Mouse (Mus musculus): Measurements from ENCODE around the gene Asprv1.
A peak's percentile ranks its signal among the peaks of the same experiment; 100 is the strongest.

- no peak for TF ChIP-seq GATA1 (IDR thresholded peaks at IDR 0.05; ENCODE audit: borderline replicate concordance, low read length)
- peak; percentile 95 for TF ChIP-seq CTCF (IDR thresholded peaks at IDR 0.05; ENCODE audit: low read depth, low read length)
- TF ChIP-seq GATA2 (IDR thresholded peaks at IDR 0.05; ENCODE audit: borderline replicate concordance, low read depth, low read length) = no peak
- no peak for TF ChIP-seq POLR2AphosphoS5 (IDR thresholded peaks at IDR 0.05; ENCODE audit: insufficient replicate concordance, low read depth, low read length)
Measured at GRCm38 (mm10) chr6:86599197-86599596, 28.8 kb upstream of the Asprv1 start.
